Mouse (Mus musculus): ENCODE results near the gene Pcdh20.

GRCm38 (mm10) chr14:88429393-88429792 is 41.8 kb downstream of the Pcdh20 start:
- TF ChIP-seq CTCF (IDR thresholded peaks at IDR 0.05; ENCODE audit: extremely low read depth, insufficient read depth, insufficient read length, insufficient replicate concordance) (no peak), POLR2A (IDR thresholded peaks at IDR 0.05; ENCODE audit: low read depth, low read length) (no peak)
